Mouse (Mus musculus): ENCODE measurements at regions not wholly inside any gene's neighbourhood (a gene's known extent, or its start where the extent isn't known, plus 50 kb on each side); places are given as distances from the start of the nearest gene placed in this dataset.
A peak's percentile ranks its signal among the peaks of the same experiment; 100 is the strongest.

DNA sequence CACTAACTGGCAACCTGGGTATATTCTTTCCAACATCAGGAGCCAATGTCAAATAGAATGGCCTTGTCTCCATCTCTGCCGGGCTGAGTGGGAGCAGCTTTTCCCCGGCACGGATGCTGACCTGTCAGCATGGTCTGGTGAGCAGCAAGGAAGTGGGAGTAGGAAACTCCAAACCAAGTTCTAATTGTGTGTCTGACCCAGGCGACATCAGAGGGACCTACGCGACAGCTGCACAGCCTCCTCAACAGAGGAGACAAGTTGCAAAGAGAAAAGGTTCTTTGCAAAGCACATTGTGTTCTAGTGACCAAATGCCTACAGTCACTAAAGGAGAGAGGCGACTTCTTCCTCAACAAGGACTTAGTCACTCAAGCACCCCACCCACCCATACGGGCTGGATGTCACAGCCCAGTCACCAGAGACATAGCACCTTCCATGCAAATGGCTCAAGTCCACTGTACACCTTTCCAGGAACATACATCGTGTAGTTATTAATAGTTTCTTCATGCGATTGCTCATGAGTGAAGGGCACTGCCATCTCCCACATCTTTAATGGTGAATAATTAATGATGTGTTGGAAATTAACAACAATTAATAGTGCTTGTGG lies 334.8 kb upstream of the Hnrnpa3 start:
- DNase-seq (ENCODE audit: low spot score in 2 of 2), result no peak

DNA sequence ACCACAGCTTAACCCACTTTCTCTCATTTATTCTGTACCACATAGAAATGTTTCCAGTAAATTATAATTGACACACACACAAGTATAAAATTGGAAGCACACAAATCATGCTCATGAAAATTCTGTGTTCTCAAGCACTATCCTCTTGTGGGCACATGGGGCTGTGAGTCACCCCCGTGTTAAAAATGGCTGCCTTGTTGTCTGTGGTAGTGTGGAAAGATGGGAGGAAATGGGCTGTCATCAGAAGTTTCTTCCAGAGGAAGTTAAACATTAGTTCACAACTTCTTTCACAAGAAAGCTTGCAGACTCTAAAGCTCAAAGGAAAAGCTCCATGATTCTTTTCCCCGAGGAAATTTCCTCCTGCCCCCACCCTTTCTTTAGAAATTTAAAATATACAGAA lies 329.5 kb upstream of the Hnrnpa3 start:
- no peak for DNase-seq (ENCODE audit: low spot score in 2 of 2)

DNA sequence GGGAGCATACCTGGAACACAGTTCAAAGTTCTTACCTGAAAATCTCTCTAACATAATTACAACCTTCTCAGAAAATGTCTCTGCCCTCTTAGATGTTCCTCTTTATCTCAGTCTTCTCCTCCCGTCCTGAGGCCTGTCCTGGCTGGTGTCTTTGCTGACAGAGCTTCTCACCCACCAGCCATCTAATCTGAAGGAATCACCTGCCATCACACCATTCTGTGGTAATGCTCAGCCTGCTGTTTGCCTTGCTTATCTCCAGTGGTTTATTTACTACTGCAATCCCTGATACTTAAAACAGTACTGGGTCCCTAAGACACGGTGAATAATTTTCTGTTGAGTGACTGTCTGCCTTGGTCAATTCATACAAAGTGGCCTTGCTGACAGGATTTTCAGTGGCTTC lies 317.8 kb upstream of the Hnrnpa3 start:
- DNase-seq (ENCODE audit: low spot score in 2 of 2), result no peak

DNA sequence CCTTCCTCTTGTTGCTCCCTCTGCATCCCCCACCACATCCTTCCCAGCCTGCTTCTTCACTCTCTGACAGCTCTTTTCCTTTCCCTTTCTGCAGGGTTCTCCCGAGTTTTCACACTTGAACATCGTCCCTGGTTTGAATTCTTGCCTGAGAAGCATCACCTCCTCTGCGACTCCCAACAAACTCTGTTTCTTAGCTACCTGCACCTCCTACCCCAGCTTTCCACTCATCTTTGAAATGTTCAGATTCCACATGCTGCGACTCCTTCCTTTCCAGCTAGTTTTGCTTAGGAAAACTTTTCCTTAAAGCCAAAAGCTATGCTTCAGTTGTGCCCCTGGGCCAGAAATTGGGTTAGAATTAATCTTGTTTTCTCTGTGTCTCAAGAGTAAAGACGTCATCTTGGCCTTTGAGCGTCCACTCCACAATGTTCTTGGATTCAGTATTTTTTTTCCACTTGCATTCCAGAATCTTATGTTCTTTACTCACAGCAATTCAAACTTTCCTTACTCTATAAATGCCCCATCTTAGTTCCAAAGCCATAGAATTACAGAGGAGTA lies 317.3 kb upstream of the Hnrnpa3 start:
- DNase-seq (ENCODE audit: low spot score in 2 of 2), result no peak

DNA sequence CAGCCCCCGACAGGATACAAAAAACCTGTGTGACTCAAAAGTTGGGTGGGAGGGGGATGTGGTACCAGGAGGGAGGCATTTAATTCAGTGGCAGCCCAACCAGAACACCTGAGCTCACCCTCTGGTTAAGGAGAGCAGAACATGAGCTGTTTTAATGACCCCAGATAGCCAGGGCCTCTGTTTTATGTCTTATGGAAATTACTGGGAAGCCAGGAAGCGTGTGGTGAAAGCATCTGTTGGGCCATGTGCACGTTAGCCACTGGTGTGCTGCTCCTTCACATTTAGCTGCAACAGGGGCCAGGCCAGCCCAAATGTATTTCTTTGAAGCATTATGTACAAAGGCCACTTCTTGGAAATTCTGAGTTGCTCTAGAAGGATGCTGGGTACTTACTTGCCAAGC lies 308.2 kb upstream of the Hnrnpa3 start:
- DNase-seq (ENCODE audit: low spot score in 2 of 2), result no peak

DNA sequence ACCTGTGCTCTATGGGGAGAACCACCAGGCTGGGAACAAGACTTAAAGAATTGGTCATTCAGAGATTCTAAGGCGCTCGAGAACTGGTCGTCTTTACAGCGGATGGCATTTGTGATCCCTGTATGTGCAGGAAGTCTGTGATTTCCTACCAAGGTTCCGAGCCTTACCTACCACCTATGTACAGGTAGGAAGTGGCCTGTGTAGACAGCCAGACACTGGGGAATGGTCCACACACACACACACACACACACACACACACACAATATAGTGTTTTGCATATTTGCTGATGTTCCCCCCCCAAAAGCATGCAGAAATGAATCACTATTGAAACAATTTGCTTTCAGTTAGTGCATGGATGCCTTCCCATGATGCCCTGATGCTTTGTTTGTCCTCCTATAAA lies 307.1 kb upstream of the Hnrnpa3 start:
- no peak for DNase-seq (ENCODE audit: low spot score in 2 of 2)

DNA sequence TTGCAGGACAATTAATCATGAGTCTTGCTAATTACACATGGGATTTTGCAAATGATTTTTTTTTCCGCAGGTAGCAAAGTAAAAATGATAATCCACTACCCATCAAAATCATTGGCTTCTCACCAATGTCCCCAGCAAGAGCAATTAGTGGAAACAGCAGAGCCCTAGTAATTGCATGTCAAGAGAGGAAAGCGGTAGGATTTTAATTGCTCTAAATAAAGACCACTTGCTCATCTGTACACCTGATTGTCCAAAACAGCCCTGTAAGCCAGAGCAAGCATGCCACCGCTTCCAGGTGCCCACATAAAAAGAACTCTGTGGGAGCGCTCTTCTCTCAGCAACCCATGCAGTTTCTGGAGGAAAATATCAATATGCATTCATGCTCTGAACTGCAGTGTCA lies 306.5 kb upstream of the Hnrnpa3 start:
- DNase-seq (ENCODE audit: low spot score in 2 of 2), result no peak

DNA sequence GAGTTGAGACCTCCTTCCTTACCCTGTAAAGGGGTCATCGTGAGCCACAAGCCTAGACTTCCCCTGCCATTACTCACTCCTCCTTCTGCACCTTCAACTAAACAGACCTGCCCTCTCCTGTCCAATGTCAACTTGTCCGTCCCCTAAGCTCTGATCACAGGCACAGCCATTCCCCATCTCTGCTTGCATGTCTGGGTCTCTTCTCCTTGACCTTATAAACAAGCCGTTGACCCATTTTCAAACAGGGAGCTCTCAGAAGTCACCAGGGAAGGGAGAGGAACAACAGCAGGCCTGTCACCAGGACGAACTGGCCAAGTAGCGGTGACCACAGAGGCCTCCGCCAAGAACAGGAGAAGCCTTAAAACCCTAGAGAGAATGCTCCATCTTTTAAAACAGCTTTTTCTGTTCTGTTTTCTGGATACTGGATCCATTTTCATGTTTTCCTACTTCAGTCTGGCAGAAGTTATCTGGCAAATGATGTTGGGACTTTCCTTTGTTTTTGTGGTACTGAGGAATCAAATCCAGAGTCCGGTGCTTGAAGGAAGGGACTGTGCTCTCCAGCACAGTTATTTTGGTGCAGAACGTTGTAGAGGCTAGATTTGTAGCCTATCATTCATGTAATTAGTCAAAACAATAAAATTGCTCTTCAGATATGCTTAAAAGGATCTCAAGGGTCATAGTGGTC lies 302.2 kb upstream of the Hnrnpa3 start:
- DNase-seq (ENCODE audit: low spot score in 2 of 2), result peak; percentile 25 to 30

DNA sequence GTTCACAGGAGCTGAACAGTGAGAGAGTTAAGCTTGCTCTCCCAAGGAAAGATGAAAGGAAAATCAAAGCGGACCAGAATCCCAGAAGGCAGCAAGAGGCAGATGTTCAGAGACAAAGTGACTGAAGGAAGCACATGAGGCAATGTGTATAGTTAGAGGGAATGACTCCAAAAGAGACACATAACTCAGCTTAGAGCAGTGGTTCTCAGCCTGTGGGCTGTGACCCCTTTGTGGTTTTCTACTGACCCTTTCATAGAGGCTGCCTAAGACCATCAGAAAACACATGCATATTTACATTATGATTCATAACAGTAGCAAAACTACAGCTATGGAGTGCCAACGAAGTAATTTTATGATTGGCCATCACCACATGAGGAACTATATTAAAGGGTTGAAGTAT lies 301.5 kb upstream of the Hnrnpa3 start:
- DNase-seq (ENCODE audit: low spot score in 2 of 2), result no peak

DNA sequence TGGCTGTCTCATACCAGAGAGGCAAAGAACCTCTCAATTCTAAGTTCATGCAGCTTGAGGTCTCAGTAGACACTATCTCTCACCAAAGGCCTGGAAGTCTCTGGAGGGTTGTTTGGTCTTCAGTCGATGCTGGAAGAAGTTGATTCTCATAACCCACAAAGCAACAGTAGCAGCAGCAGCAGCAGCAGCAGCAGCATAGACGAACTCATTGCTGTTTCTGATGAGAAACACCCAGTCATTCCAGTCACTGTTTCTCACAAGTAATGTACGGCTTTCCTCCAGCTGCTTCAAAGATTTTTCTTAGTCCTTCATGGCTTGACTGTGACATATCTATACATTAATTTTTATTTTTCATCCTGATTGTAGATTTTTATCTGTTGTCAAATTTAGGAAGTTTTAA lies 298.1 kb upstream of the Hnrnpa3 start:
- DNase-seq (ENCODE audit: low spot score in 2 of 2), result no peak

DNA sequence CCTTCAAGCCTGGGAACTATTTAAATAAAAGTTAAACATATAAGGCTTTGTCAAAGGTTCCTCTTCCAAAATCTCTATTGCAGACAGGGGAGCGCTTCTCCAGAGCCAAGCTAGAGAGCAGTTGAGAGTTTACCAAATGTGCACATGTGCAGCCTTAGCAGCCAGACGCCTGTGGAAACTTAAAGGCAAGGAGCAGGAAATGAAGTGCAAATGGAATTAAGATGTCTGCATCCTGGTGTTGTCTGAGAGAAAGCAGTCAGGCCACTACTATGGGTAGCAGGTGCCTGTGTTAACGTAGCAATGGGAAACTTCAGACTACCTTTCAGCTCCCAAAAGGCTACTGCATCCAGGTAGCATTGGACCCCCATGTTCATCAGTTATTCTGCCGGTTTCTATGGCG lies 282.4 kb upstream of the Hnrnpa3 start:
- no peak for DNase-seq (ENCODE audit: low spot score in 2 of 2)

DNA sequence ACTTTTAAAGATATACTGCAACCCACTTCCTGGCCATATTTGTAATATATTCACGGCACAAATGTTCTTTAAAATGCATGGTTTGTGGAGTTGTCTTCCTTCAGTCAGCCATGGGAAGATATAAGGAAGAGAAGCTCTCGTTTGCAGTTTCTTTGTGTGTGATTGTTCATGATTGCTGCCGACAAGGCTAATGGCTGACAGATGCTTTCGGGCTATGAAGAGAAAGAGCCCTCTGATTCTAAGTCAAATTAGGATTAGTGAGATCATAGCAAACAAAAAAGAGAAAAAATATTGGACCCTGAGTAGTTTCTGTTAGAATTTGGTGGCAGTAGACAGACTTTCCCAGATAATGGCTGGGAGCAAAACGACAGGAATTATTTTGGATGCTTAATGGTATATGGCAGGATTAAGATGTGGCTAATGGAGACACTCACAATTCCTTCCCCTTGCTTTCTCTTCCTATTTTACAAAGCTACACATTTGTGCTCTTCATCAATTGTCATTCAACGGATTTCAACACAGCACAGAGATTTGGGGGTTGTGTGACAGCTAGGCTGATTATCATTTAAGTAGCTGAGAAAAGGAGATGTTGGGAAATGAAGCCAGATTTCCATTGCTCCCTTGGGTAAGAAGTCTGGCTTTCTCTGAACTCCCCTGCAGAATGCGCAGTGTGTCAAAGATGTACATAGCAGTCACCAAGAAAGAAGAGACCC lies 273.4 kb upstream of the Hnrnpa3 start:
- no peak for DNase-seq (ENCODE audit: low spot score in 2 of 2)

DNA sequence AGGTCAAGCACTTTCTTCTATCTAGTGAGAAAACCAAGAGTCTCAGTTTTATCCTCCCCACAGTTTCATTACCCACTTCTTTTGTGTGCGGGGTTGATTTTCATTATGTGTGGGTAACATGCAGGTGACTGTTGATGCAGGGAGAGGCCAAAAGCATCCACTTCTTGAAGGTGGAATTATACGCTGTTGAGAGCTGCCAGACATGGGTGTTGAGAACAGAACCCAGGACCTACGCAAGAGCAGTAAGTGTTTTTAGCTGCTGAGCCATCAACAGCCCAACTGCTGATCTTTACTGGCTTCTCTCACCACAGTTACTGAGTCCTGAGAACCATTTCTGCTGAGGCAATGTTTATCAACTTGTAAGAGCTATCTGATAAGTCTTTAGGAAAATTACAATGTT lies 272.4 kb upstream of the Hnrnpa3 start:
- no peak for DNase-seq (ENCODE audit: low spot score in 2 of 2)

DNA sequence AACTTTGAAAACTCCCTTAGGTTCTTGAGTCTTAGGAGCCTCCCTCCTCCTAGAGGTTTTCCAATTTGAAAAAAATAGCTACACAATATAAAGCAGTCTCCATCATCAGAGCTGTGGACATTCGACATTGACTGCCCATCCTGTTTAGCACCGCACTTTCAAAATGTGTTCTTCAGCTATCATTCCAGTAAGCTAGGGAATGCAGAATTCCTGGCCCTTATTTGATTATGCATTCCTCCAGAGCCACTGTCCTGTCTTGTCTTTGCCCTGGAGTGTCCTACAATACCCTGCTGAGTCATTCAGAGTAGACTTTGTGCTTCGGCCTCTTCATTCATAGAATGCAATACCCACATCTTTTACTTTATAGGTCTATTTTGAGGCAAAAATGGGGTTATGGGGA lies 267.0 kb upstream of the Hnrnpa3 start:
- DNase-seq (ENCODE audit: low spot score in 2 of 2), result no peak

DNA sequence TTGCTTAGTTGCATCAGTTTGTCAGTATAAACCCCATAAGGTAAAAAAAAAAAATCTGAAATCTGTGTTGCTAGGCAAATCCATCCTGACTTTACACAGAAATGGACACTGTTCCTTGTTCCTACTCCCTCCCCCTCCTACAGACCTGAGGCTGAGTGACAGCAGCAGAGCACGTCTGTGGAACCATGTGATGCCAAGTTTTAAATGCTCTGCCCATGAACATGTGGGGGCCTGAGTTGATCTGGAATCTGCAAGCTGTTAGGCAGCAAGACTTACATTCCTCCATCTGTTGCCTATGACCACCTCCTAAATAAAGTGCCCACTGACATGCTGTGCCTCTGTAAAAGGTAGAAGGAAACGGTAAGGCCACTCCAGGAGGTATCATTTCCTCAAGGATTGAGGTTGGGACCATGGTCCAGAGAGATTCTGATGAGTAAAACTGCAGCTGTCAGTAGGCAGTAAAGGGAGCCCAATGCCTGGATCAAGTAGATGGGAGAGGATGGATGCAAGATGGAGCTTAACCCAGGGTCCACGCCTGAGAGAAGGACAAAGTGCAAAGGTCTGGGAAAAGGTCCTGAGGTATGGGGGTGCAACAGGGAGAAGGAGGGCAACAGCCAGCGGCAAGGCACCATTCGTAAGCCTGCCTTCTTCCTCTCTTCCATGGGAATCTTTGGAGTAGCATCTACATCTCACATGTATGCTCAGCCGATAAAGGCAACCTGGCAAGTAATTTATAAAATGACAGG lies 264.0 kb upstream of the Hnrnpa3 start:
- no peak for DNase-seq (ENCODE audit: low spot score in 2 of 2)

DNA sequence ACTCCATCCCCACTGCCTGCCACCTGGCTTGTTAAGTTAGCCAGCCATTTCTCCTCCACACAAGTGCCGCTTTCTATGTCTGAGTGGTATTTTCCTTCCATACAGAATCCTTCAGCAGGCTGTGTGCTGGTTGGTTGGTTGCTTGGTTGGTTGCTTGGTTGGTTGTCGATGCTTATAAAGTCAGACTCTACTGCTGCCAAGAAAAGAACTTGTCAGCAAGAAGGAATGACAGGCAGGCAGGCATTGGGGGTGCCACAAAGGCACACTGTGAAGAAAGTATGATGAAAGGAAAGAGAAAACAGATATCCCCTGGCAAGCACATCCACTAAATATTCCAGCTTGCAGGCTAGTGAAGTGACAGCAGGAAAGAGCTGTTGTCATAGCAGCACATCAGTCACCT lies 263.0 kb upstream of the Hnrnpa3 start:
- DNase-seq (ENCODE audit: low spot score in 2 of 2), result no peak

DNA sequence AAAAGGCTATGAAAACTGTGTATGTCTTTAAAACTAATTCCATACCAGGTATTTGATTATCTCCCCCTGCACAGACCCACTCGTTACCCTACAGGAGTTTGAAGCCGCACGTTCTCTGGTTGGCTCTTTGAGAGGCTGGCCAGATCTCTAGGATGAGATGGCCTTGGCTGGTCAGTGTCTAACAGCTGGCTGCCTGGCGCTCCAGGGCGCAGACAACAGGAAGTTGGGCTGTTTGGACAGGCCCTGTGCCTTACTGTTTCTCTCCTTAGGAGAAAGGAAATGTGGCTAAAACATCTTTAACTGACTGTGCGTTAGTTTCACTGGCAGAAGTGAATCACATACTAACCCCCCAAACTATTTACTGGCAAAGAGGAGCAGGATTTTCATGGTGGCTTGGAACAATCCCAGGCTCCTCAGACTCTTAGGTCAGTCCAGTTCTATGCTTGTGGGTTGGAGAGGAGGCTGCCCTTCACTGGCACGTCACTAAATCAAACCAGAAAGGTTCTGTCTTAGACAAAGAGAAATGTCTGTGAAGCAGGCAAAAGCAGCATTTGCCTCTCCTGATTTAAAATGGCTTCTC lies 258.7 kb upstream of the Hnrnpa3 start:
- no peak for DNase-seq (ENCODE audit: low spot score in 2 of 2)

DNA sequence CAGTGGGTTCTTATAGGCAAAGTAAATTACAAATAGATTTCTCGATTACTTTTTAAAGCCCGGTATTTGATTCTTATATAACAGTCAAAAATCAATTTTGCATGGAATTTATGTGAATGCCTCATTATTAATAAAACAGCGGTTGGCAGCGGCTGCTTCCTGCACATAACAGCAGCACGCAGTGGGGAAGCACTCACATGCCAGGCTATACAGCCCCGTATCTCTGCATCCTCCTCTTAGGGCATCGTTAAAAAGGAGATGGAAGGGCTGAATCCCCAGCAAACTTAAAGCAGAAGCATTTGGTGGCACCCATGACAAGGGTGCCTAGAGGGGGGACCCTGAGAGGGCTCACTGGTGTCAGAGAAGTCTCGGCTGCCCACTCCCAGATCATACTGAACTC lies 255.3 kb upstream of the Hnrnpa3 start:
- no peak for DNase-seq (ENCODE audit: low spot score in 2 of 2)

DNA sequence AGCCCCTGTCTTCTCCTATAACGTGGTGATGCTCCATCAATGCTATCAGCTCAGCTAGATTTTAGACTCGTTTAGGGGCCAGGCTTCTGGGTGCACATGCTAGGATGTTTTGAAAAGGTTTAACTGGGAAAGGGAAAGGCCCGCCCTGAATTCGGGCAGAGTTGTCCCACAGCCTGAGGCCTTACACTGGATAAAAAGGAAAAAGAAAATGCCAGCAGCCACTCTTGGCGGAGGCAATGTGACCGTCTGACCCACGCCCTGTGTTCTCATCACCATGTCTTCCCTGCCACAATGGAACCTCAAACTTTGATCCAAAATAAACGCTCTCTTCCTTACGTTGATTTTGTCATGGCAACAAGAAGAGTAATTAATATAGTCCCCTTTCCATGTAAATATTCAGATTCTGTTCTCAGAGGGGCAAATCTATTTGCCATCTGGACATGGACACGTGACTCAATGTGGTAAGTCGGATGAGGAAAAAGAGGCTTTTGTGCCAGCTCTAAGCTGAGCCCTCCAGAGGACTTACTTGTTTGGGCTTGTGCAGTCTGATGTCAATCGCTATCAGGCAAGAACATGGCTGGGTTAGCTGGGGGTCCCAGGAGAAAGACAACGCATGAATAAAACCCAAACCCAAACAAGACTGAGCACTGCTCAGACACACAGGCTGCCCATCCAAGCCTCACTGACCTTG lies 253.4 kb upstream of the Hnrnpa3 start:
- no peak for DNase-seq (ENCODE audit: low spot score in 2 of 2)

DNA sequence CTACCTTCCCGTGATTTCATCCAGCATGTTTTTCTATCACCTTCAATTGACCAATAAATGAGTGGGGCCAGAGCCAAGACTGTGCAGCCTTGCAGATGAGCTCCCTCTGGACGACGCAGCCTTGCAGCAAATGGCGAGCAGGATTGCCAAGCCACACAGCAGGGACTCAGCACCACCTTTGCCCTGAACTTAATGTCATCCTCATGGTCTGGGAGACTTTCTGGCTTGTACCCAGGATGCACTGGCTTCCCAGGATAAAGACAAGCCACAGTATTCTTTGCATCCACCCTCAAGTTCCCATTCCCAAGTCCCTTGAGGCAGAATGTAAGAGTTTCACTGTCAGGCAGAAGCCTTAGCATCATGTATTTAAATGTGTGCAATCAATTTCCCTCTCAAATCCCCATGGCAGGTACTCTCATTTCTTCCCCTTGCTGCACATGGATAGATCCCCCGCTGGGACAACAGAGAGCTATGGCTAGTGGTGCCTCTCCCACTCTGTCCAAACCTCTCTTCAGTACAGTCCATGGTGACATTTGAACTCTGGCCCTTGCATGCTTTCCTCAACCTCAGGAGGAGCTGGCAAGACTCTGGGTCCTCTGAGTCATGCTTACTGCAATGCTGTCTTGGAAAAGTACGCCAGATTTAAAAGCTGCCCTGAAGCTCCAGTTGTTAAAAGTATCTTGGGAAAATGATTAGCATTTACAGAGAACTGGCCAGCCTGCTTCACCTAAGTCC lies 252.2 kb upstream of the Hnrnpa3 start:
- DNase-seq (ENCODE audit: low spot score in 2 of 2), result no peak
